Mouse (Mus musculus) right cerebral cortex, postnatal 14 days (tissue): Measurements from ENCODE around the gene Surf1.
"Not testable (repeated sequence)": the region's sequence is repeated elsewhere in the genome, so short reads cannot be mapped to it uniquely, and the experiment has no call there.

Experiments used
- DNase-seq: peaks from one replicate; pipeline ENCODE4 v3.0.0; 2022

Surf1 gene

GRCm38 (mm10) chr2:26885541-26885940 is 30.8 kb downstream of the Surf1 start:
- not testable (repeated sequence) for DNase-seq

- no peak for DNase-seq
Observed at GRCm38 (mm10) chr2:26878571-26878970, 37.8 kb downstream of the Surf1 start.

GRCm38 (mm10) chr2:26870666-26871065 is 45.7 kb downstream of the Surf1 start:
- DNase-seq = no peak

- DNase-seq = no peak
Observed at GRCm38 (mm10) chr2:26864879-26865278, 51.5 kb downstream of the Surf1 start, which contains the start of gene Abo. TSS of gene Abo (minus strand) at chr2:26864979.
